Mouse (Mus musculus): ENCODE measurements around the gene Snrnp48. TPM values are rescaled to one million over a fixed set of nuclear protein-coding genes. Genes with fewer than 3 reads are reported as not detected.

The Snrnp48 gene
- total RNA-seq (2014; fragmentation: Nextera tagmentation) (58.4 and 90.2 TPM in 2 replicates), total RNA-seq (2017) (129 and 148 TPM in 2 replicates)

- ATAC-seq (replicated peaks; ENCODE audit: low FRiP score, low TSS enrichment, poor library complexity, severe bottlenecking): peak; percentile 100
These were observed at the start of gene Snrnp48 for GRCm38 (mm10) chr13:38204702-38205482. Snrnp48 (plus strand) TSS chr13:38204938.

DNA sequence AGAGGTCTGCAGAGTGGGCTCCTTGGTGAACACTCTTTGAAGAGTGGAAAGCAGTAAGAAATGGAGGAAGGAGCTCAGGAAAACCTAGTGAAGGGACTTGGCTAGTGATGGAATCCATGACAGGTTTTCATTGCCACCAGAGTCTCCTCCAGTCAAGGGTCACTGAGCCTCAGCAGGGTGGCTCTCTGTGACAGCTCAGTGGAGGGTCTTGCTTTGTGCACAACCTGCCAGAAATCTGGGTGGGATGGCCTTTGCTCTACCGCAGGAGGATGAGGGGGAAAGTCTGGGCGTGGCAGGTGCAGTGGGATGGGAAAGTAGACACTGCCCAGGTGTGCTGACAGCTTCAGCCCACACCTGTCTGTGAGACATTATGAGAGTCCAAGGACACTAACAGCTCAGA lies 49.2 kb upstream of the Snrnp48 start:
- ATAC-seq (replicated peaks; ENCODE audit: low FRiP score, low TSS enrichment, poor library complexity, severe bottlenecking): no peak

- 0 out of 2 replicates have a peak, but pooled peaks have one; percentile 10 for ATAC-seq (replicated peaks; ENCODE audit: low FRiP score, low TSS enrichment, poor library complexity, severe bottlenecking)
These were observed 47.1 kb upstream of the Snrnp48 start for GRCm38 (mm10) chr13:38157635-38158034.

GRCm38 (mm10) chr13:38162002-38162401 lies 42.7 kb upstream of the Snrnp48 start:
- ATAC-seq (replicated peaks; ENCODE audit: low FRiP score, low TSS enrichment, poor library complexity, severe bottlenecking): no peak

DNA sequence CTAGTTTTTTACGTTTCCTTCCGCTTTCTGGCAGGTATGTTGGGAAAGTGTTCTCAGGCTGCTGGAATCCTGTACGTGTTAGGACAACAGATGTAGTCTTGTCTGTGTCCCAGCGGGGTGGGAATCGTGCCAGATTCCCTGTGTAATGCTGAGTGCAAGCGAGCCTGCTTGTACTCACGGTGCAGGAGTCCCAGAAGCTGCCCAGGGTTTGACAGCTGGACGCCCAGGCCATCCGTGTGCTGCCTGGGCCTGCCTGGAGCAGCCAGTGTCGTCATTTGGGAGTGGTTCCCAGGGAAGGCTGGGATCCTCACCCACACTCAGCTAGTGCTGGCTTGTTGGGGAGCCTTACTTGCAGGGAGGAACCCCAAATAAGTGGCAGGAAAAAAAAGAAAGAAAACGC lies 42.1 kb upstream of the Snrnp48 start:
- ATAC-seq (replicated peaks; ENCODE audit: low FRiP score, low TSS enrichment, poor library complexity, severe bottlenecking): no peak

DNA sequence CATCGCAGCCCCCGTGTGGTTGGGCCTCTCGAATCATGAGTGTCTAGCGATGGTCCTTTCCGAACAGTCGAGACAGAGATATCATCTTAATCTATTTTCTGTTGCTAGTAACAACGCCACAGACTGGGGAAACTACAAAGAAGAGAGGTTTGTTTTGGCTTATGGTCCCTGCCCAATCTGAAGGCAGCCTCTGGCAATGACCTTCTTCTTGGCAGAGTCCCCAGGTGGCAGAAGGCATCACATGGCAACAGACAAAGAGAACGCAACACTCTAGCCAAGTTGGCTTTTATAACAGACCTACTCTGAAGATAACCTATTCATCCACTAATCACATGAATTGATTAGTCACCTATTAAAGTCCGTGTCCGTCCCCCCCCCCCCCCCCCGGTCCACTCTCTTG lies 39.8 kb upstream of the Snrnp48 start:
- no peak for ATAC-seq (replicated peaks; ENCODE audit: low FRiP score, low TSS enrichment, poor library complexity, severe bottlenecking)

DNA sequence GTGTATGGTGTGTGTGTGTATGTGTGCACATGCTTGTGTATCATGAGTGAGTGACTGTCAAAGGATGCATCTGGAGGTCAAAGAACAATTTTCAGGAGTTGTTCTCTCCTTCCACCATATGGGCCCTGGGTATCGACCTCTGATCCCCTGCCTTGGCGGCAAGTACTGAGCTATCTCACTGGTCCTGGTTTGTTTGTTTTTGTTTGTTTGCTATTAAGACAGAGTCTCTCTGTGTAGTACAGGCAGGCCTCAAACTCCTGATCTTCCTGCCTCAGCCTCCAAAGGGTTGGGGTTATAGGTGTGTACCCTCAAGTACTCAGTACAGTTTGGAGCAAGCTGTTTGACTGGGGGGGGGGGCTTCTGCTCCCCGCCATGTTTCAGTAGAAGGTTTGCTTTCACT lies 37.7 kb upstream of the Snrnp48 start:
- no peak for ATAC-seq (replicated peaks; ENCODE audit: low FRiP score, low TSS enrichment, poor library complexity, severe bottlenecking)

GRCm38 (mm10) chr13:38170707-38171144 lies 34.0 kb upstream of the Snrnp48 start:
- no peak for ATAC-seq (replicated peaks; ENCODE audit: low FRiP score, low TSS enrichment, poor library complexity, severe bottlenecking)

DNA sequence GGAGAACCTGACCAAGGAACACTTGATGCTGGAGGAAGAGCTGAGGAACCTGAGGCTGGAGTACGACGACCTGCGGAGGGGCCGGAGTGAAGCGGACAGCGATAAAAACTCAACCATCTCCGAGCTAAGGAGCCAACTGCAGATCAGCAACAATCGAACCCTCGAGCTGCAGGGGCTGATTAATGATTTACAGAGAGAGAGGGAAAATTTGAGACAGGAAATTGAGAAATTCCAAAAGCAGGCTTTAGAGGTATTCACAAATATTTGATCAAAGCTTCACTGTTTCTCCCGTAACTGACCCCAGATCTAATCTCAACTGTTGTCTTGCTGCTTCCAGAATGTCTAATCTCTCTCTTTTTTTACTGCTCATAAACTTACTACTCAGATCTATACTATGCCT lies 11.3 kb upstream of the Snrnp48 start:
- no peak for ATAC-seq (replicated peaks; ENCODE audit: low FRiP score, low TSS enrichment, poor library complexity, severe bottlenecking)

DNA sequence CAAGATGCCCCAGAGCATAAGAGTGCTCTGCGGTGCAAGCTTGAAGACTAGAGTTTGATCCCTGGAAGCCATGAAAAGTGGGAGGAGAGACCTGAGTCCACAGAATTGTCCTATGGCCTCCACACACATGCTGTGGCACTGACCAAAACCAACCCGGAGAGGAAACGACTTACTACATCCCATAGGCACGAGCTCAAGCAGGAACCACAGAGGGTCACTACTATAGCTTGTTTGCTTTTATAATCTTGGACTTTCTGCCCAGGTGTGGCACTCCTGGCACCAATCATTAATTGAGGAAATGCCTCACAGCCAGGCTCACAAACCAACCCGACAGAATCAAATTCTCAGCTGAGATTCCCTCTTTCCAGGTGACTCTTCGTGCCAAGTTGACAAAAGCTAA lies 3.3 kb upstream of the Snrnp48 start:
- no peak for ATAC-seq (replicated peaks; ENCODE audit: low FRiP score, low TSS enrichment, poor library complexity, severe bottlenecking)

- ATAC-seq (replicated peaks; ENCODE audit: low FRiP score, low TSS enrichment, poor library complexity, severe bottlenecking): no peak
These were observed 567 bp upstream of the Snrnp48 start for GRCm38 (mm10) chr13:38204171-38204570.

- ATAC-seq (replicated peaks; ENCODE audit: low FRiP score, low TSS enrichment, poor library complexity, severe bottlenecking): peak; percentile 74
These were observed 6.4 kb downstream of the Snrnp48 start for GRCm38 (mm10) chr13:38211122-38211521.

GRCm38 (mm10) chr13:38218686-38219085 lies 13.9 kb downstream of the Snrnp48 start:
- ATAC-seq (replicated peaks; ENCODE audit: low FRiP score, low TSS enrichment, poor library complexity, severe bottlenecking): no peak

DNA sequence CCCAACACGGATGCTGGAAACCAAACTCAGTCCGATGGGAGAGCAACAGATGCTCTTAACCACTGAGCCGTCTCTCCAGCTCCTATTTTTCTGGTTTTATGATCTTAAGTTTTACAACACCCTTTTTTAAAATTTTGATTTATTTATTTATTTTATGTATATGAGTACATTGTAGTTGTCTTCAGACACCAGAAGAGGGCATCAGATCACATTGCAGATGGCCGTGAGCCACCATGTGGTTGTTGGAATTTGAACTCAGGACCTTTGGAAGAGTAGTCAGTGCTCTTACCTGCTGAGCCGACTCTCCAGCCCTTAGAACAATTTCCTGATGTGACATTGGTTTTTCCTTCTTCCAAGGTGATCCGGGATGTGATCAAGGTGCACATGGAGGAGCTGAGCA lies 15.6 kb downstream of the Snrnp48 start:
- ATAC-seq (replicated peaks; ENCODE audit: low FRiP score, low TSS enrichment, poor library complexity, severe bottlenecking): no peak

DNA sequence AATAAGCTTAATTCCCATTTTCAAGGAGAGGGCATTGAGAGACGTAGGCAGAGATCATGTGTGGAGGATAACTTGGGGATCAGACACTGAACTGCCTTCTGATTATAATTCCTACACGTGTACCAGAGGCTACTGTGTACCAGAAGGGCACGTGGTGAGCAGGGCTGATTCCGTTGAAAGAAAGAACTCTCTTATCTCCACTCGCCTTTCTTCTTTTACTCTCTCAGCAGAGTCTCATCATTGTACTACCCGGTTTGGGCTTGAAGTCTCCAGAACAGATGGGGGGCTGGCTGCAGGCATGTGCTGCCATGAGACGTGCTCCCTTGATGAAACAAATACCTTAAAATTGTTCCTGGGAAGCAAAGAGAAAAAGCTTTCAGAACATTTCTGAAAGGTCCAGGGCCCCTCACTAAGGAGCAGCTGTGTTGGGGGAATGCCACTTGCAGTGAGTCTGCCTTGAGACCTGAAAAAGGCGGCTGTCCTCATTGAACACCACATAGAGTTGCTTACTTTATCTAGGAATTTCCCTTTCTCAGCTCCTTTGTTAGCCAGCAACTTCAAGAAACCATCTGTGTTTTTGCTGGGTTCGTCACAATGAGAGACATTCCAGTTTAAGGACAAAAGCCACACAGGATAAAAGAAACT lies 25.6 kb downstream of the Snrnp48 start:
- ATAC-seq (replicated peaks; ENCODE audit: low FRiP score, low TSS enrichment, poor library complexity, severe bottlenecking): no peak

DNA sequence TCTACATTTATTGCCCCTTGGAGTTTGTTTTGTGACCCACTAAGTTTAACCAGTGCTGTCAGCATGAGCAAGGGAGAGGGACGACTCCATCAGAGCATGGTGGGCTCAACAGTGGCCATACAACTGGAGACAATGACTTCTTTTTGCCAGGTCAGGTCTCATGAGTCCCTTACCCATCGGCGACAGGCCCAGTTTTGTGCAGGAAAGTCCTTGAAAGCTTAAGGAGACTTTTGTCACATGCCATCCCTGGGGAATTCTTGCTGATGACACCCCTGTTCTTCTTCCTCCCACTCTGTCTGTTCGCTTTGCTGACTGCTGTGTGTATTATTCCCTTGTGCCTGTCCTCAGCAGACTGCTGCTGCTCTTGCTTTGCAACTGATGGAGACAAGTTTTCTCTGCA lies 27.7 kb downstream of the Snrnp48 start:
- no peak for ATAC-seq (replicated peaks; ENCODE audit: low FRiP score, low TSS enrichment, poor library complexity, severe bottlenecking)

GRCm38 (mm10) chr13:38232856-38233625 lies 28.3 kb downstream of the Snrnp48 start:
- ATAC-seq (replicated peaks; ENCODE audit: low FRiP score, low TSS enrichment, poor library complexity, severe bottlenecking): no peak

DNA sequence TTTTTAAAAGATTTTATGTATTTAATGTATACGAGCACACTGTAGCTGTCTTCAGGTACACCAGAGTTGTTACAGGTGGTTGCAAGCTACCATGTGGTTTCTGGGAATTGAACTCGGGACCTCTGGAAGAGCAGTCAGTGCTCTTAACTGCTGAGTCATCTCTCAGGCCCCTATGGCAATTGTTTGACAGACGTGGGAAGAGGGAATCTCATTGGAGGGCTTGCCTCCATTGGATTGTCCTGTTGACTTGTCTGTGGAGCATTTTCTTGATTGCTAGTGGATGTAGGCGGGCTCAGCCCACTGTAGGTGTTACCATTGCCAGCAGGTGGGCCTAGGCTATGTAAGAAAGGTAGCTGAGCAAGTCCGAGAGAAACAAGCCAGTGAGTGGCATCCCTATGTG lies 29.9 kb downstream of the Snrnp48 start:
- no peak for ATAC-seq (replicated peaks; ENCODE audit: low FRiP score, low TSS enrichment, poor library complexity, severe bottlenecking)

DNA sequence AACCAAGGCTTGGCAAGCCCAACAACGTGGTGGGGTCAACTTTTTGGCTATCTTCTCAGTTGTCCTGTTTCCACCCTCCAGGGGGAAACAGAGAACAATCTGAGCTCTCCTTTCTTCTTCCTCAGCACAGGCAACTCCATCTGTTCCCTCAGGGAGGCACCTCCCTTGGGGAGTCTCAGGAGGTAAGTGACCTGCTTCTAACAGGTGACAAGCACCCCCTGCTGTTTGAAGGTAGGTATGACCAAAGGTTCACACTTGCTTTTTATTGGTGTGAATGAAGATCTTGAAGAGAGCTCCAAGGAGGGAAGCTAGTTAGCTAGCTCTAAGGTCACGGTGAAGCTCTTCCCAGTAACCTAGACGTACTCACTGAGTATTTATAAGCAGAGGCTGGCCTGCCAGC lies 30.6 kb downstream of the Snrnp48 start:
- ATAC-seq (replicated peaks; ENCODE audit: low FRiP score, low TSS enrichment, poor library complexity, severe bottlenecking): peak; percentile 57; the same call in 1 of the 2 replicates

GRCm38 (mm10) chr13:38248151-38248550 lies 43.4 kb downstream of the Snrnp48 start:
- ATAC-seq (replicated peaks; ENCODE audit: low FRiP score, low TSS enrichment, poor library complexity, severe bottlenecking): no peak
